Mouse (Mus musculus): ENCODE measurements around the gene Cpsf4l. TPM values are rescaled to one million over a fixed set of nuclear protein-coding genes. Genes with fewer than 3 reads are reported as not detected.
A peak's percentile ranks its signal among the peaks of the same experiment; 100 is the strongest.

Cpsf4l gene
- polyA plus RNA-seq (2017; shearing (Covaris generic)), result not detected

GRCm38 (mm10) chr11:113709731-113710256, at the start of gene Cpsf4l:
Gene Cpsf4l, minus strand, starts transcription at chr11:113710017.
- ATAC-seq, result no peak

- ATAC-seq, result no peak
These were observed 49.0 kb upstream of the Cpsf4l start for GRCm38 (mm10) chr11:113758851-113759250.

GRCm38 (mm10) chr11:113756578-113756977, 46.8 kb upstream of the Cpsf4l start:
- ATAC-seq, result no peak

GRCm38 (mm10) chr11:113755878-113756277, 46.1 kb upstream of the Cpsf4l start:
- no peak for ATAC-seq

- ATAC-seq, result no peak
These were observed 45.0 kb upstream of the Cpsf4l start for GRCm38 (mm10) chr11:113754845-113755244.

- no peak for ATAC-seq
These were observed 43.0 kb upstream of the Cpsf4l start for GRCm38 (mm10) chr11:113752685-113753430.

- peak; percentile 34 for ATAC-seq
These were observed 42.4 kb upstream of the Cpsf4l start for GRCm38 (mm10) chr11:113752158-113752661.

- peak; percentile 88 for ATAC-seq
These were observed 41.8 kb upstream of the Cpsf4l start, which contains the start of gene Cdc42ep4 for GRCm38 (mm10) chr11:113751484-113752084. Gene Cdc42ep4, minus strand, starts transcription at chr11:113751881.

GRCm38 (mm10) chr11:113750571-113751483, 41.0 kb upstream of the Cpsf4l start:
- peak; percentile 28 for ATAC-seq

GRCm38 (mm10) chr11:113749749-113750351, 40.0 kb upstream of the Cpsf4l start:
- ATAC-seq, result no peak

- ATAC-seq, result no peak
These were observed 39.1 kb upstream of the Cpsf4l start for GRCm38 (mm10) chr11:113748797-113749521.

- ATAC-seq, result no peak
These were observed 38.0 kb upstream of the Cpsf4l start for GRCm38 (mm10) chr11:113747725-113748380.

GRCm38 (mm10) chr11:113747056-113747455, 37.2 kb upstream of the Cpsf4l start:
- ATAC-seq, result no peak

GRCm38 (mm10) chr11:113745961-113746360, 36.1 kb upstream of the Cpsf4l start:
- no peak for ATAC-seq

GRCm38 (mm10) chr11:113742998-113743397, 33.2 kb upstream of the Cpsf4l start:
- ATAC-seq, result no peak

- ATAC-seq, result no peak
These were observed 30.3 kb upstream of the Cpsf4l start for GRCm38 (mm10) chr11:113740100-113740499.

- no peak for ATAC-seq
These were observed 29.4 kb upstream of the Cpsf4l start for GRCm38 (mm10) chr11:113739213-113739612.

- ATAC-seq, result no peak
These were observed 28.1 kb upstream of the Cpsf4l start for GRCm38 (mm10) chr11:113737912-113738311.

- no peak for ATAC-seq
These were observed 27.7 kb upstream of the Cpsf4l start for GRCm38 (mm10) chr11:113737553-113737854.

- no peak for ATAC-seq
These were observed 27.2 kb upstream of the Cpsf4l start for GRCm38 (mm10) chr11:113736848-113737552.

Data from inflammation-experienced regulatory T-cells, adult 6 months (primary cell).